Mouse (Mus musculus) cerebellum, adult 18-20 months (tissue): Measurements from ENCODE around the gene Kank3.
"Not testable (repeated sequence)": the region's sequence is repeated elsewhere in the genome, so short reads cannot be mapped to it uniquely, and the experiment has no call there.

Experiments used
- DNase-seq, 2 experiments: peaks; one replicate each; pipeline ENCODE4 v3.0.0; 2021

The Kank3 gene

DNA sequence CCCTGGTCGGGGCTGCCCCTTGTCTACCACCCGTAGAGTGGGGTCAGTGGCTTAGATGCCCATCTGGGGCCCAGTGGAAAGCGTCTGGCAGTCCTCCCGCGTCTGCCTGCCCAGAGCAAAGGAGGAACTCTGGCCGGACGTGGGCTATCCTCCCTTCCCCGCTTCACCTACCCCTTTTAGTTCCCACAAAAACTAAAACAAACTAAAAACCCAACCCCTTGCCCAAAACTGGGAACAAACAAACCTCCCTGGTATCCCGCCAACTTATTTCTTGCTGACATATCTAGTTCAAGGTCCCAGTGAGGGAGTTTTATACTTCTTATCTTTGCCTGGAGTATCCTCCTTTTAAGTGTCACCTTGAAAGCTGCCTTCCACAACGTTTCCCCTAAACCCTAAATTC is 2.1 kb upstream of the Kank3 start:
- no peak for DNase-seq

DNA sequence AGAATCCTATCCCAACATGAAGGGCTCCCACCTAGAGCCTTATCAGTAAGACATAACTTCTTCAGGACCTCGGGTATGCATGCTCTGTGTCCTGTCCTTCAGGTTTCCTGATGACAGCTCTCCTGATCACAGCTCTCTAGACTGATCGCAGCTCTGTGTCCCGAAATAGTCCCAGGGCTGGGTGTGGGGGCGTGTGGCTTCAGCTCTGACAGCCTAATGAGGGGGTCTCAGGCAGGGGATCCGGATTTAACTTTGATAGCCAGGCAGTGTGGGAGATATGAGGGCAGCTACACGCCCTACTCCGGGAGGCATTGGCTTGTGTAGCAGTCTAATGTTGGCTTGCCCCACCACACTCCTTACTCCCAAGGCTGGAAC is 810 bp downstream of the Kank3 start:
- no peak for DNase-seq

- no peak for DNase-seq
These were observed 2.2 kb downstream of the Kank3 start for GRCm38 (mm10) chr17:33812475-33812874.

GRCm38 (mm10) chr17:33812990-33813389 is 2.7 kb downstream of the Kank3 start:
- no peak for DNase-seq

DNA sequence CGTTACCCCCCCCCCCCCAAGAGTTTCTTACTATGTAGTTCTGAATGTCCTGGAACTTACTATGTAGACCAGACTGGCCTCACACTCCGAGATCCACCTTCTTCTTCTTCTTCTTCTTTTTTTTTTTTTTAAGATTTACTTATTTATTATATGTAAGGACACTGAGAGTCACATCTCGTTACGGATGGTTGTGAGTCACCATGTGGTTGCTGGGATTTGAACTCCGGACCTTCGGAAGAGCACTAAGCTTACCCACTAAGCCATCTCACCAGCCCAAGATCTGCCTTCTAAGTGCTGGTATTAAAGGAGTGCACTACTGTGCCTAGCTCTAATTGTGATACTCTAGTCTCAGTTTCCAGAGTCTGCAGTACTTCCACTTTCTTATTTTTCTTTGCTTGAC is 5.1 kb downstream of the Kank3 start:
- DNase-seq = no peak

DNA sequence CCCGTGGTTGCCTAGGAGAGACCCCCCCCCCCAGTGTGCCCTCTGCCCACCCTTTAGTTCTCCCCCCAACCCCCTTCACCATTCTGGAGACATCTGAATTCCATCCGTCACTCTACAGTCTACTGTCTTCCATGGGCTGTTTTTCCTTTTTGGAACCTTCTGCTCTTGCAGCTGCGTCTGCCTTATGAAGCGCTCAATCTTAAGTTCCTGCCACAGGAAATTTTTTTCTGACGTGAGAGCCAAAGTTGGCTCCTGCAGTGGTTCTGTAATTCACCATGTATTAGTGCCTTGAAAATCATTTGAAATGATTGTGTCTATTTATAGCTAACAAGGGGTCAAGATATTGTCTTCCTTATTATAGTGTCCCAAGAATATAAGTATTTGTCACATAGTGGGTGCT is 6.3 kb downstream of the Kank3 start:
- no peak for DNase-seq

- DNase-seq = peak; percentile 92 to 94
These were observed 7.1 kb downstream of the Kank3 start for GRCm38 (mm10) chr17:33817184-33817968.

DNA sequence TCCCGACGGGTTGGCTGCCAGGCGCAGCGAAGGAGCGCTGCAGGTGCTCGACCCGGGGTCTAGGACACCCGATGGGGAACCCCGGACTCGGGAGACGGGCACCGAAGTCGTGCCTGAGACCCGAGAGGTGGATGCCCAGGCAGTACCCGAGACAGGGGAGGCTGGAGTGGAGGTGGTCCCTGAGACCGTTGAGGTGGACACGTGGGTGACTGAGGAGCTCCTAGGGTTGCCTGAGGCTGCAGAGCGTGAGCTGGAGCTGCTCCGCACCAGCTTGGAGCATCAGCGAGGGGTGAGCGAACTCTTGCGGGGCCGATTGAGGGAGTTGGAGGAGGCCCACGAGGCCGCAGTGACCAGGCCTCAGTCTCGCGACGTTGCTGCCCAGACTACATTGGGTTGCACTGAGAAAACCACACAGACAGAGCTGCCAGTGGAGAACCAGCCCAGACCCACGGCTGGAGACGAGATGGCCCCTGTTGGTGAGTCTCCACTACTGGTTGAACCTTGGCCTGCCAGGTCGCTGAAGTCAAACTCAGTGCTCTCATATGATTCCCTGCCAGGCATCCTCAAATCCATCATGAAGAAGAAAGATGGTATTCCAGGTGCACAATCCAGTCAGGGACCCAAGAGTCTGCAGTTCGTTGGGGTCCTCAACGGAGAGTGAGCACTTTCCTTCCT is 7.8 kb downstream of the Kank3 start:
- no peak for DNase-seq

DNA sequence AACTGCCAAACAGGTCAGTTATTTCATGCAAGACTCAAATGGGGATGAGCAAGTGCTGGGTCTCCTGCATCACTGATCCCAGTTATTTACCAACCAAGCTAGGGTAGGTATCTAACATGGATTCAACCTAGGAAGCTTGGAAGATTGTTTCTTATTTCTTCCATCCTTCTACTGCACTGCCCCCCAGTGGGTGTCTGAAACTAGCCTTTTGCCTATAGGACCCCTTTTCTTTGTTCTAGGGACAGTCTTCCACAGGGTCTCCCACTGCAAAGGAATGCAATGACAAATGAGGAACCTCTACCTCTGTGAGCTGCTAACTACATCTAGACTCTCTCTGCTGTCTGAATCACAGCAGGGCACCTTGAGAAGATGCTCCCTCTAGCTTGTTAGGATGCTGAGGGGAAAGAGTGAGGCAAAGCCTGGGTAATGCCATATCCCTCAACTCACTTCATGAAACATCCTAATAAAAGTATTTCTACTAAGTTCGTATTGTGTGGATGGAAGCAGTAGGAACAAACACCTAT is 12.2 kb downstream of the Kank3 start:
- DNase-seq = no peak

- not testable (repeated sequence) for DNase-seq
These were observed 12.9 kb downstream of the Kank3 start for GRCm38 (mm10) chr17:33823171-33823570.

- peak; percentile 96 to 97 for DNase-seq
These were observed 14.0 kb downstream of the Kank3 start, which contains the start of the genes Rps28 and Ndufa7 for GRCm38 (mm10) chr17:33824084-33824996. Gene Rps28 (minus strand): TSS chr17:33824562. Gene Ndufa7 (plus strand): TSS chr17:33824572.

DNA sequence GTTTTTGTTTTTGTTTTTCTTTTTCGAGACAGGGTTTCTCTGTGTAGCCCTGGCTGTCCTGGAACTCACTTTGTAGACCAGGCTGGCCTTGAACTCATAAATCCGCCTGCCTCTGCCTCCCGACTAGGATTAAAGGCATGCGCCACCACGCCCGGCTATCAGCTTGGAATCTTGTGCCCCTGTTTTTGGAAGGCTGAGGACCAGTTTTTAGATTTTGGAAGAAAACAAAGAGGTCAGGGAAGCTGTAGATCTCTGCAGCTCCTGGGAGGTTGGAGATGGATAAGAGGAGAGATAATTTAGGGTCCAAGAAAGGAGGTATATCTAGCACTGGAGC is 14.6 kb downstream of the Kank3 start:
- not testable (repeated sequence) for DNase-seq

GRCm38 (mm10) chr17:33825462-33825861 is 15.1 kb downstream of the Kank3 start:
- no peak for DNase-seq

DNA sequence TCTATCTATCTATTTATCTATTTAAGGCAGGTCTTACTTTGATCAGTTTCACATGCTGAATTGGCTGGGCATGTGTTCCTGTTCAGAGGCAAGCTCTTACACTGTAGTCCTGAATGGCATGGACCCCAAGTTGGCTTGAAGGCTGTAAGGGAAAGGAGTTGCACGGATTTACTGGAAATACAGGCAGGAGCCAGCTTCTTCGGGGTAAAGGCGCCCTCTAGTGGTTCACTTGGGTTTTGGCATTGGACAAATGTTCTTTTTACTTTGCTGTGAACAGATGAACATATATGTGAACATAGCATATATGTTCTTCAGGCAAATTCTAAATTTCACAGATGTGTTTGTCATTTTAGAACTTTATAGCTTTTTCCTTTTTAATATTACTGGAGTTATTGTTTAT is 16.5 kb downstream of the Kank3 start:
- DNase-seq = peak; percentile 76 to 77

- peak; percentile 68 to 71 for DNase-seq
These were observed 18.6 kb downstream of the Kank3 start for GRCm38 (mm10) chr17:33828892-33829291.

- DNase-seq = no peak
These were observed 19.2 kb downstream of the Kank3 start for GRCm38 (mm10) chr17:33829561-33829960.

DNA sequence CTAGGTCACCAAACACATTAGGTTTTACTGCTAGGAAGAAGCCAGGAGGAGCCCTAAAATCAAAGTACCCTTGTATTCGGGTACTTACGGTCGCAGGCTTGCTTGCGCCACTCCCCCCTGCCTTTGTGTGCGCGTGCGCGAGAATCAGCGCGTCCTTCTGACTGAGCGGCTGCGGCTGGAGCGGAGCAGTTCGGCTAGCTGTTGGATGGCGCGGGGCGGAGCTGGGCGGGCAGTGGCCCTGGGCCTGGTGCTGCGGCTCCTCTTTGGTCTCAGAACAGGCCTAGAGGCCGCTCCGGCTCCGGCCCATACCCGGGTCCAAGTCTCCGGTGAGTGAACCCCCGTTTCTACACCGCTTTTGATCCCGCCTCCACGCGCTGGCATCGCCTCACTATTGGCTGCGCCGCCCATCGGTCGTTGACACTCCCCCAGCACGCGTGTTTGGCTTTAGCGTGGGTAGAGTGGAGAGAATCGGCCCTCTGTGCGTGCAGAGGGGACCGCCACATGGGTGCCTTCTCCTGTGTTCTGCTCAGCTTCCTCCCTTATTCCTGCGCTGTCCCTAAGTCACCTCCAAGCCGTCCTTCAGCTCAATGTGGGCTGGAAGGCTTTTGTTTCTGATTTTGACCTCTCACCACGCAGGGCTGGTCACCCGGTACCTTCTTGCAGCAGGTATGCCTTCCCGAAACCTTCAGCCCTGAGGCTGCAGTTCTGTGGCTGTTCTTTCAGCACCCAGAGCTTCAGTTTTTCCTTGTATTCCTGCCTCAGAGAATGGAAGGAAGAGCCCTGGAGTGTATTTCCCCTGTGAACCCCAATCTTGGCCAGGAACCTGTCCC is 32.9 kb downstream of the Kank3 start, which contains the start of gene Cd320:
Gene Cd320, plus strand, starts transcription at position 126 of the 830 bp plus-strand sequence.
- DNase-seq = peak; percentile 95

DNA sequence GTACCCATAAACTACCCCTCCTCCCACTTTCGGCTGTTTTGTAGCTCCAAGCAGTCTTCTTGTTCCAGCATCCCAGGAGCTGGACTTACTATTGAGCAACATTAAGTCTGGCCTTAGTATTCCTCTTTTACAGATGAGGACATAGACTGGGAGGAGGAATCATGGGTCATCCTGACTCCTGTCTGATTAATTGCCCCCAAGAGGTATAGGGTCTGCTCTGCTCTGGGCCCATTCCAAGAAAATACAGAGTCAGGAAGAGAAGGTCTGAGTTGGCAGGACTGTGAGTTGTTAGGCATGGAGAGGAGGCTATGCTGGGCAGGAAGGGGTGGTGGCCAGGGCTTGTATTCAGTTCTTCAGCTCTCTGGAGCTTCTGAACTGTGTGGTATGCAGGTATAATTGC is 33.9 kb downstream of the Kank3 start:
- DNase-seq = no peak

GRCm38 (mm10) chr17:33848139-33848538 is 37.8 kb downstream of the Kank3 start:
- no peak for DNase-seq

- DNase-seq = no peak
These were observed 41.0 kb downstream of the Kank3 start for GRCm38 (mm10) chr17:33851331-33851730.

- no peak for DNase-seq
These were observed 47.5 kb downstream of the Kank3 start for GRCm38 (mm10) chr17:33857816-33858215.
